Mouse (Mus musculus) forebrain, embryonic 10.5 days (tissue): Measurements from ENCODE around the gene Ganab. TPM values are rescaled to one million over a fixed set of nuclear protein-coding genes. Genes with fewer than 3 reads are reported as not detected.
A peak's percentile ranks its signal among the peaks of the same experiment; 100 is the strongest.
"Not testable (repeated sequence)": the region's sequence is repeated elsewhere in the genome, so short reads cannot be mapped to it uniquely, and the experiment has no call there.

Experiments
- DNase-seq: peaks from one replicate; pipeline ENCODE4 v3.0.0-alpha.2; 2017; ENCODE audit warnings: low spot score; ENCODE audit errors: extremely low spot score
- H3K27ac ChIP-seq: fragments of 300-500 bp; sonication (generic); 2 replicates; pipeline ENCODE4 v1.5.1; 2016; ENCODE audit warnings: mild to moderate bottlenecking
- H3K27me3 ChIP-seq: fragments of 300-500 bp; sonication (generic); 2 replicates; pipeline ENCODE4 v1.6.1; 2016; ENCODE audit warnings: mild to moderate bottlenecking; ENCODE audit not compliant: poor library complexity, severe bottlenecking
- H3K36me3 ChIP-seq: fragments of 300-500 bp; sonication (generic); replicated peaks from 2 replicates; pipeline ENCODE4 v1.6.1; 2016; ENCODE audit warnings: mild to moderate bottlenecking, moderate library complexity
- H3K4me1 ChIP-seq: fragments of 300-500 bp; sonication (generic); 2 replicates; pipeline ENCODE4 v1.6.1; 2016
- H3K4me3 ChIP-seq: fragments of 300-500 bp; sonication (generic); 2 replicates; pipeline ENCODE4 v1.5.1; 2016; ENCODE audit warnings: mild to moderate bottlenecking, moderate library complexity
- H3K9me3 ChIP-seq: fragments of 300-500 bp; sonication (generic); 2 replicates; pipeline ENCODE4 v1.6.1; 2016; ENCODE audit warnings: mild to moderate bottlenecking, moderate library complexity
- WGBS: fragments of 180-500 bp; shearing (Covaris S2); methylation state at CpG from one replicate; pipeline ENCODE4 v1.1.7; 2016; 5-methylcytosine and 5-hydroxymethylcytosine counted together
- polyA plus RNA-seq: library from polyadenylated mRNA; unstranded; fragments of >200 nt; fragmentation: Nextera tagmentation; extraction: Ambion mirVana; gene quantifications from 2 replicates; pipeline ENCODE4 v1.2.1, GENCODE M21; 2016

Ganab gene
- polyA plus RNA-seq, 1 experiment from 2014 or later: 121 TPM

DNA sequence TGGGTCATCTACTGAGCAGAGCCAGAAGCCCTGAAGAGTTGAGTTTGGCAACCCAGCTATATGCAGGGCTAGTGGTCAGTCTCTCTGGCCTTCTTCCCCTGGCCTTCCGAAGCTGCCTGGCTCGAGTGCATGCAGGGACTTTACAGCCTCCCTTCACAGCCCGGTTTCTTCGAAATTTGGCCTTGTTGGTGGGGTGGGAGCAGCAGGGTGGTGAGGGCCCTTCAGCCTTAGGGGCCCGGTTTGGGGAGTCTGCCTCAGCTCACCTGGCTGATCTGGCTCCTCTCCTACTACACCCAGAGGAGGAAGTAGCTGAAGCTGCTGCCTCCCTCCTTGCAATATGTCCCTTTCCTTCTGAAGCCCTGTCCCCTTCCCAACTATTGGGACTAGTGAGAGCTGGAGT is 1.6 kb upstream of the Ganab start:
- H3K36me3 ChIP-seq: peaks cover 52% of the 10 kb centered on the region
- WGBS: 92% methylated on average over 5 of the region's 5 CpGs
- not testable (repeated sequence) for DNase-seq, H3K27me3 ChIP-seq, H3K9me3 ChIP-seq, H3K27ac ChIP-seq
- H3K4me3 ChIP-seq: peak overlapping the region; percentile 1; the same call in 1 of the 2 replicates
- peaks cover 50% of the 10 kb centered on the region for H3K4me1 ChIP-seq

- Histone ChIP-seq H3K27ac (peak overlapping the region; percentile 96), H3K4me3 (peak overlapping the region; percentile 94), H3K4me1 (peaks cover 48% of the 10 kb centered on the region), H3K36me3 (peaks cover 57% of the 10 kb centered on the region)
- WGBS: 34% methylated on average over 21 of the region's 21 CpGs
- not testable (repeated sequence) for H3K27me3 ChIP-seq, H3K9me3 ChIP-seq
- DNase-seq: peak; percentile 55
These were observed 533 bp upstream of the Ganab start for GRCm38 (mm10) chr19:8897211-8897864.

DNA sequence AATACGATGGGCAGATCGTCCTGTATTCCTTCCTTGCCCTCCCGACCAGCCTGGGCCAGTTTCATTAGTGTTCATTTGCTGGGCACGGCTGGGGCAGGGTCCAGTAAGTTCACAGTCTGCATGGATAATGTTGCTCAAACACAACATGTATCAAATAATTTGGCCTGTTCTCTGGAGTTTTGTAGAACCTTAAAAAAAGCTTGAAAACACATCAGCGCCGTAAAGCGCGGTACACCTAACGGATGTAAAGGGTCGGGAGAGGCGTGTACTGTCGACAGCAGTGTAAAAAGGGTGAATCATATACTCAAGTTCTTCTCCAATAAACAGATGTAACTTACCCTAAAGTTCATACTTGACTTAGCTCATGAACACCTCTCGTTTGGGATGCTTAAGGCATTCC is 705 bp downstream of the Ganab start:
- H3K4me3 ChIP-seq: peak overlapping the region; percentile 94
- no peak for DNase-seq
- H3K27ac ChIP-seq: peak overlapping the region; percentile 96
- WGBS: 17% methylated on average over 13 of the region's 13 CpGs
- no peaks in the 10 kb centered on the region for H3K9me3 ChIP-seq
- peaks cover 69% of the 10 kb centered on the region for H3K36me3 ChIP-seq
- no peaks in the 10 kb centered on the region for H3K27me3 ChIP-seq
- peaks cover 41% of the 10 kb centered on the region for H3K4me1 ChIP-seq

- peaks cover 74% of the 10 kb centered on the region for H3K36me3 ChIP-seq
- WGBS: 71% methylated on average over 3 of the region's 3 CpGs
- no peak for DNase-seq
These were observed 1.2 kb downstream of the Ganab start for GRCm38 (mm10) chr19:8899079-8899478.

GRCm38 (mm10) chr19:8903412-8903811 is 5.5 kb downstream of the Ganab start:
- Histone ChIP-seq H3K27ac (no peak overlapping the region), H3K36me3 (peaks cover 87% of the 10 kb centered on the region), H3K4me3 (no peak overlapping the region), H3K27me3 (no peaks in the 10 kb centered on the region), H3K9me3 (no peaks in the 10 kb centered on the region), H3K4me1 (peaks cover 14% of the 10 kb centered on the region)
- no peak for DNase-seq
- WGBS: 93% methylated on average over 5 of the region's 5 CpGs

More at GRCm38 (mm10) chr19:8899079-8899478, 1.2 kb downstream of the Ganab start:
- Histone ChIP-seq H3K4me3 (peak overlapping the region; percentile 94), H3K9me3 (no peaks in the 10 kb centered on the region), H3K27me3 (no peaks in the 10 kb centered on the region), H3K4me1 (peaks cover 36% of the 10 kb centered on the region), H3K27ac (0 out of 2 replicates have a peak overlapping the region, but pooled peaks have one; percentile 96)

- H3K4me3 ChIP-seq: no peak overlapping the region
- DNase-seq: no peak
- H3K36me3 ChIP-seq: peaks cover 100% of the 10 kb centered on the region
- H3K27me3 ChIP-seq: no peaks in the 10 kb centered on the region
- H3K27ac ChIP-seq: no peak overlapping the region
- no peaks in the 10 kb centered on the region for H3K9me3 ChIP-seq
- 90% methylated on average over 6 of the region's 6 CpGs for WGBS
- no peaks in the 10 kb centered on the region for H3K4me1 ChIP-seq
These were observed 10.7 kb downstream of the Ganab start for GRCm38 (mm10) chr19:8908531-8908930.

DNA sequence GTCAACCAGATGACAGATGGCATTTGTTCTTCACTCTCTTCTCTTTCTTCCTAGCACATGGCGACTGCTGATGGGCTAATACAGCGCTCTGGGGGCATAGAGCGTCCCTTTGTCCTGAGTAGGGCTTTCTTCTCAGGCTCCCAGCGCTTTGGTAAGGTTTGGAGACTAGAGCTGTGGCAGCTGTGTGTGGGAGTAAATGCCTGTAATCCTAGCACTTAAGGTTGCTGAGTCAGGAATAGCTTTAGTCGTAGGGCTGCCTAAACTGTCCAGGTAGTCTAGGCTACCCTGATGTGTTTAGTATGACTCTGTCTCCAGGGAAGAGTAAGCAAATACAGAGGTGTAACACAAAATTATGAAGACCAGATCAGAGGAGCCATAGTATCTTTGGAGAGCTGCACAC is 13.9 kb downstream of the Ganab start:
- Histone ChIP-seq H3K4me3 (no peak overlapping the region), H3K27me3 (no peaks in the 10 kb centered on the region), H3K4me1 (no peaks in the 10 kb centered on the region), H3K27ac (no peak overlapping the region), H3K9me3 (no peaks in the 10 kb centered on the region), H3K36me3 (peaks cover 100% of the 10 kb centered on the region)
- WGBS: 96% methylated on average over 5 of the region's 5 CpGs
- DNase-seq: no peak

- WGBS: 96% methylated on average over 3 of the region's 3 CpGs
- Histone ChIP-seq H3K9me3 (no peaks in the 10 kb centered on the region), H3K27ac (no peak overlapping the region), H3K4me1 (no peaks in the 10 kb centered on the region), H3K4me3 (no peak overlapping the region), H3K27me3 (no peaks in the 10 kb centered on the region), H3K36me3 (peaks cover 84% of the 10 kb centered on the region)
- DNase-seq: no peak
These were observed 16.3 kb downstream of the Ganab start for GRCm38 (mm10) chr19:8914212-8914611.

- Histone ChIP-seq H3K4me3 (no peak overlapping the region), H3K4me1 (peaks cover 24% of the 10 kb centered on the region), H3K9me3 (no peaks in the 10 kb centered on the region), H3K27ac (no peak overlapping the region), H3K27me3 (no peaks in the 10 kb centered on the region), H3K36me3 (peaks cover 48% of the 10 kb centered on the region)
- DNase-seq: no peak
- WGBS: 94% methylated on average over 3 of the region's 3 CpGs
These were observed 21.1 kb downstream of the Ganab start for GRCm38 (mm10) chr19:8919000-8919399.

DNA sequence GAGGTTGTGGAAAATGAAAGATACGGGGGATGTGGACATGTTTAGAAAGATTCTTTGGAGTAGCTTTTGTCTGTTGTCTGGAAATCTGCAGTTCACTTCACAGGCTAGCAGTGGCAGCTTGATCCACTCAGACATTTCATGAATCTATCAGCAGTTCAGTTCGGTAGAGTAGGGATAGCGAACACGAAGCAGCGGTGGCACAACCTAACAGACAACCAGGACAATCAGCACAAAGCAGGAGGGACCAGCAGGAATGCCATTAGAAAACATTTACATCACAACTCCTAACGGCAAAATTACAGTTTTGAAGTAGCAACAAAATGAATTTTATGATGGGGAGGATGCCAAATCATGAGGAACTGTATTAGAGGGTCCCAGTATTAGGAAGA is 21.8 kb downstream of the Ganab start:
- no peaks in the 10 kb centered on the region for H3K9me3 ChIP-seq
- H3K36me3 ChIP-seq: peaks cover 45% of the 10 kb centered on the region
- peaks cover 24% of the 10 kb centered on the region for H3K4me1 ChIP-seq
- peak overlapping the region; percentile 92 for H3K27ac ChIP-seq
- no peaks in the 10 kb centered on the region for H3K27me3 ChIP-seq
- no peak for DNase-seq
- peak overlapping the region; percentile 89 for H3K4me3 ChIP-seq
- WGBS: 68% methylated on average over 6 of the region's 6 CpGs

- no peaks in the 10 kb centered on the region for H3K27me3 ChIP-seq
- peak; percentile 96 for DNase-seq
- H3K4me1 ChIP-seq: peaks cover 24% of the 10 kb centered on the region
- H3K4me3 ChIP-seq: peak within 1 kb of the TSS; percentile 89
- no peaks in the 10 kb centered on the region for H3K9me3 ChIP-seq
- 3% methylated on average over 50 of the region's 50 CpGs for WGBS
- H3K36me3 ChIP-seq: peaks cover 42% of the 10 kb centered on the region
- peak within 1 kb of the TSS; percentile 92 for H3K27ac ChIP-seq
These were observed 22.3 kb downstream of the Ganab start, which contains the start of gene B3gat3 for GRCm38 (mm10) chr19:8920073-8920736. TSS of gene B3gat3 (plus strand) at chr19:8920374.

- H3K27me3 ChIP-seq: no peaks in the 10 kb centered on the region
- DNase-seq: peak; percentile 38
- no peaks in the 10 kb centered on the region for H3K9me3 ChIP-seq
- peak overlapping the region; percentile 92 for H3K27ac ChIP-seq
- peaks cover 42% of the 10 kb centered on the region for H3K36me3 ChIP-seq
- H3K4me3 ChIP-seq: peak overlapping the region; percentile 89
- H3K4me1 ChIP-seq: peaks cover 24% of the 10 kb centered on the region
- 2% methylated on average over 6 of the region's 6 CpGs for WGBS
These were observed 23.0 kb downstream of the Ganab start for GRCm38 (mm10) chr19:8920836-8921291.

DNA sequence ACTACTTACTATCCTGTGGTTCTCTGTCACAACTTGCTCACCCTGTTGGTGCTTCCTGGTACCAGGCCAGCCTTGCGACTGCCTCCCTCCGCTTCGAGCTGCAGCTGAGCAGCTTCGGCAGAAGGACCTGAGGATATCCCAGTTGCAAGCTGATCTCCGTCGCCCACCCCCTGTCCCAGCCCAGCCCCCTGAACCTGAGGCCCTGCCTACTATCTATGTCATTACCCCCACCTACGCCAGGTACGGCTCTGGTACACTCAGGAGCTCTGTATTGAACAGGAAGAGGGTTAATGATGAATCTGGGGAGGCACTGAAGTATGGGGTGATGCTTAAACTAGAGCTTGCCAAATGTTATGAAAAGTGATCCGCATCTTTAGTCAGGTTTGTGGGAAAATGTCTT is 23.9 kb downstream of the Ganab start:
- no peak for DNase-seq
- Histone ChIP-seq H3K4me3 (peak overlapping the region; percentile 89), H3K27me3 (no peaks in the 10 kb centered on the region), H3K27ac (no peak overlapping the region), H3K9me3 (no peaks in the 10 kb centered on the region), H3K36me3 (peaks cover 42% of the 10 kb centered on the region), H3K4me1 (peaks cover 24% of the 10 kb centered on the region)
- WGBS: 77% methylated on average over 9 of the region's 9 CpGs
